Mouse (Mus musculus): ENCODE data around the gene Eri3. TPM values are rescaled to one million over a fixed set of nuclear protein-coding genes. Genes with fewer than 3 reads are reported as not detected.

Gene Eri3
- polyA plus RNA-seq, 1 experiment from 2014 or later: 166 TPM

DNA sequence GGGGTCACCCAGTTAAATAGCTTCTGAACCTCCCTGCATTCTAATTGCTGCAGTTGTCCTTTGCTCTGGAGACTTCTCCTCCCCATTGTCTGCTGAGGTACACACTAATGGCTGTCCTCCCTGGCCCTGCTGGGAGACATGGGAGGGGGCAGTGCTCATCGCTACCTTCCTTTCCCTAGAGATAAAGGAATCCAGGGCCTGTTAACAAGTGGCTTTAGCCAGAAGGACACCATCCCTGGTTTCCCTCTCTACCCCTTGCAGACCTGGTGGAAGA lies 55.7 kb downstream of the Eri3 start:
- Histone ChIP-seq H3K4me3 (replicated peaks) (no peak overlapping the region), H3K36me3 (peaks cover 64% of the 10 kb centered on the region), H3K27ac (0 out of 2 replicates have a peak overlapping the region, but pooled peaks have one; percentile 7), H3K4me1 (replicated peaks) (peaks cover 56% of the 10 kb centered on the region), H3K4me2 (no peak overlapping the region), H3K9ac (replicated peaks) (no peak overlapping the region), H3K27me3 (no peaks in the 10 kb centered on the region), H3K9me3 (no peaks in the 10 kb centered on the region)
- ATAC-seq (ENCODE audit: insufficient number of reproducible peaks, insufficient read depth, low FRiP score, low TSS enrichment, low read depth): no peak
- WGBS: 76% methylated on average over 1 of the region's 1 CpGs

DNA sequence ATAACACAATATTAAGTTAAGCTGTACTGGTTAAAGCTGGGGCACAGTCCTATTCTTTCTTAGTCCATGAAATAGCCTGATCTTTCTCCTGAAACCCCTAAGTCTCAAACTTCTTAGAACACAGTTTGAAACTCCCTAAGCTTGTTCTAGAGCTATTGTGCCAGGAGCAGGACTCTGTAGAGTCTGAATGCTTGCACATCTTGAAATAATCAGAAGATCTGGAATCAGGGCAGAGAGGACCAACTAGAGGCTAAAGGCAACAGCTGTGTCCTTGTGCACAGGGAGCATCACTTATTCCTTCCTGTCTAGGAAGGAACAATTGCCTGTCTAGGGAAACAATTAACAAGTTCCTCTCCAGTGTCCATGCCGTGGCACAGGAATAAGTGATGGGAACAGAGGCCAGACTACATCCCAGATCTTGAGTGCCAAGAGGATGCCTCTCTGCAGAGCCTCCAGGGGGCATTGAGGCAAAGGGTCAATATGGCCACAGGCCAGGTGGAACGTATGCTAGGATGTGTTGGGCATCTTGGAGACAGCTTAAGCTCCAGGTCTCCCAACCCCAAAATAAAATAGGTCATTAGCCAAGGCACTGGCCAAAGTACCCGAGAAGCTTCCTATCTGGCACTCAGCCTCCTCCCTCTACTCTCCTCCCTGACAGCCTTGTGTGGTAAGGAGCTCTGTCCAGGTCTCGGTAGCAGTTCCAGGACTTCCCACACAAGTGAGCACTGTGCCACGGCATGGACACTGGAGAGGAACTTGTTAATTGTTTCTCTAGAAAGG lies 56.9 kb downstream of the Eri3 start:
- WGBS: 88% methylated on average over 5 of the region's 5 CpGs
- Histone ChIP-seq H3K4me1 (replicated peaks) (peaks cover 51% of the 10 kb centered on the region), H3K9me3 (no peaks in the 10 kb centered on the region), H3K36me3 (peaks cover 67% of the 10 kb centered on the region), H3K4me3 (replicated peaks) (no peak overlapping the region), H3K27ac (no peak overlapping the region), H3K27me3 (no peaks in the 10 kb centered on the region), H3K9ac (replicated peaks) (no peak overlapping the region), H3K4me2 (no peak overlapping the region)
- no peak for ATAC-seq (ENCODE audit: insufficient number of reproducible peaks, insufficient read depth, low FRiP score, low TSS enrichment, low read depth)

DNA sequence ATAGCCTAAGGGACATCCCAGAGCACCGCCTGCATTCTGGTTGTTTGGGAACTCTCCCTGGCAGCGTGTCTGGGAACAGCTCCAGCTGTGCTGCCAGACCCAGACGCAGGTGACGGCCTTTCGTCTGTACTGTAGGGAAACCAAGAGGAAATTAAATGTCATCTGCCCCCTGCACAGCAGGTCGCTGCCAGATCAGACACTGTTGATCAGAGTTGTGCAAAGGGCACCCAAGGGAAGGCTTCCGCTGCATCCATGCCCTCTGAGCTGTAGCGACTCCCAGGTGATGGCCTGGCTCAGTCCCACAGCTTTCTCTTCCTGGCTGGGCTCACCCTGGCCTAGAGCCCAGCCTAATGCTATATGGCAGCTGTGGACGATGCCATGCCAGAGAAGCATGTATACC lies 58.1 kb downstream of the Eri3 start:
- Histone ChIP-seq H3K4me1 (replicated peaks) (peaks cover 63% of the 10 kb centered on the region), H3K9ac (replicated peaks) (no peak overlapping the region), H3K27ac (peak overlapping the region; percentile 85), H3K27me3 (no peaks in the 10 kb centered on the region), H3K4me2 (no peak overlapping the region), H3K36me3 (peaks cover 64% of the 10 kb centered on the region), H3K9me3 (no peaks in the 10 kb centered on the region), H3K4me3 (replicated peaks) (no peak overlapping the region)
- no peak for ATAC-seq (ENCODE audit: insufficient number of reproducible peaks, insufficient read depth, low FRiP score, low TSS enrichment, low read depth)
- WGBS: 49% methylated on average over 9 of the region's 9 CpGs

DNA sequence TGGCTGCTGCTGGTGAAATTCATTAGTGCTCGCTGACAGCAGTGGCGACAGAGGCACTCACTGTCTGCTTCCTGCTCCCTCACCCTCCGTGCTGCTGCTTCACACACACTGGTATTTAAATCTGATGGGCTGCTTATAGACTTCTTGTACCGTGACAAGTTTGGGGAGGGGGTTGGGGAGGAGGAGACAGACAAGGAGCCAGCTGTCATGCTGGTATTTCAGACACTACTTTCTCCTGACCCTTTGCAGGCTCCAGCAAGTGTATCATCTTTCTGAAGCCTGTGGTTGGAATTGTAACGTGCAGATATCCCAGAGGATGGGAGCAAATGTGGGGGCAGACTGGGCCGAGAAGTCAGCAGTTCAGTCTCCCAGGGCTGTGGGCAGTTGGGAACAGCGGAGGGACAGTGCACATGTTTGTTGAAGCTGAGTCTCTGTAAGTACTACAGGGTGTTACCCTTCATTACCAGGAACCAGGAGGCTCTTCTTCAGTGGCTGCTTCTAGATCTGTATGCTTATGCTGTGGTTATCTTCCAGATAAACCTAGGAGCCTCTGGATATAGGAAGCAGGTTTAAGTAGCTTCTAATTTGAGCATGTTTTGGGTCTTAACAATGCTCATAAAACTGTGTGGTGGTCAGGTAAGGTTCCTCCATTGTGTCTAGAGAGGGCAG lies 59.3 kb downstream of the Eri3 start:
- Histone ChIP-seq H3K9ac (replicated peaks) (no peak overlapping the region), H3K4me2 (no peak overlapping the region), H3K9me3 (no peaks in the 10 kb centered on the region), H3K4me3 (replicated peaks) (no peak overlapping the region), H3K4me1 (replicated peaks) (peaks cover 74% of the 10 kb centered on the region), H3K27me3 (no peaks in the 10 kb centered on the region), H3K27ac (peak overlapping the region; percentile 85), H3K36me3 (peaks cover 64% of the 10 kb centered on the region)
- WGBS: 34% methylated on average over 7 of the region's 7 CpGs
- ATAC-seq (ENCODE audit: insufficient number of reproducible peaks, insufficient read depth, low FRiP score, low TSS enrichment, low read depth): peak; percentile 41

DNA sequence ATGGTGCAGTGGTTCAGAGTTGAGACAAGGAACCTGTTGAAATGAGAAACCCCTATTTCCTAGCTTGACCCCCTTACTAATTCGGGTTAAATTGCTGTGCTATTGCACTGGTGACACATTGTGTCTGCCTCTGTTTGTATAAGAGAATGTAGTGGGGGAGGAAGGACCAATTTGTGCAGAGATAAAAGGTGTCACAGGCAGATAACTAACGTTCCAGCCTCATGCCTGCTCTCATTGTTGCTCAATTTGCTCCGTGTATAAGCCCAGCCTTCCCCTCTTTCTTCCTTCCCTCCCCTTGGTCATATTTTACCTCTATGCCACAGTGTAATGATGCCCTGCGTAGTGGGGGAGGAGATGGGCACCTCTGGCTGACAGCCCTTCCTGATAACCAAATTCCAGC lies 61.2 kb downstream of the Eri3 start:
- Histone ChIP-seq H3K4me3 (replicated peaks) (no peak overlapping the region), H3K27me3 (no peaks in the 10 kb centered on the region), H3K4me2 (no peak overlapping the region), H3K36me3 (peaks cover 67% of the 10 kb centered on the region), H3K9me3 (no peaks in the 10 kb centered on the region), H3K4me1 (replicated peaks) (peaks cover 58% of the 10 kb centered on the region), H3K27ac (no peak overlapping the region), H3K9ac (replicated peaks) (no peak overlapping the region)
- WGBS: 46% methylated on average over 4 of the region's 4 CpGs
- no peak for ATAC-seq (ENCODE audit: insufficient number of reproducible peaks, insufficient read depth, low FRiP score, low TSS enrichment, low read depth)

DNA sequence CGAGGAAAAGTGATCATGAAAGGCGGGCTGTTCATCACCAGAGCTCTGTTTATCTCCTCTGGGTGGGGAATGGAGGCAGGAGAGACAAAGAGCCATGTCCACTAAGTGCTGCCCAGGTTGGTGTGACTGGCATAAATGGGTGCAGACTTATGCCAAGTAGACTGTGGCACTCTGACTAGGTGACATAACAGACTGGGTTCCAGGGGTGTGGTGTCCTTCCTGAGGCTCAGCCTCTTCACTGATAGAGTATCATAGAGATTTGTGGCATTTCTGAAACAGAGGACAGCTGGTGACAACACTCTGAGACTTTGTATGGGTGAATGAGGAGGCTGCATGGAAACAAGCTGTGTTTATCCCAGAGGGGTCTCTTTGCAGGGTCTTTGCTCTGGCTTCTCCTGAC lies 61.6 kb downstream of the Eri3 start:
- Histone ChIP-seq H3K36me3 (peaks cover 68% of the 10 kb centered on the region), H3K4me1 (replicated peaks) (peaks cover 57% of the 10 kb centered on the region)

DNA sequence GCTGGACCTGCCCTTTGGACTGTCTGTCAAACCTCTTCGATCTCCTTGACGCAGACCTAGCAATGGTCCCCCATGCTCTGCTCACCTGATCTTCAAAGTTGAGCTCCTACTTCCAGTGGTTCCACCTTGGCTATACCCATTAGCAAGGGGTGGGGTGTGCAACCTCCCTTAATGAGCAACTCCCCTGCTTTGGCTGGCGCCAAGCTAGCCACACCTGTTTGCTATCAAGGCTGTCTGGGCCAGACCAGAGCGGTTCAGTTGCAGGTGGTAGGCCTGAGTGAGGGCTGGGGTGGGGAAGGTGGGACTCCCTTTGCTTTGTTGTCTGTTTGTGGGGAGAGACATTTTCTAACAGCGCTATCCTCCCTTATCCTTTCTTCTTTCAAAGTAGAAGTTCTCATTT lies 62.5 kb downstream of the Eri3 start:
- WGBS: 52% methylated on average over 5 of the region's 5 CpGs
- no peak overlapping the region for H3K9ac ChIP-seq (replicated peaks)
- ATAC-seq (ENCODE audit: insufficient number of reproducible peaks, insufficient read depth, low FRiP score, low TSS enrichment, low read depth): 0 out of 2 replicates have a peak, but pooled peaks have one; percentile 54

More for the DNA sequence above, 61.6 kb downstream of the Eri3 start:
- no peaks in the 10 kb centered on the region for H3K9me3 ChIP-seq
- H3K9ac ChIP-seq (replicated peaks): no peak overlapping the region
- no peak for ATAC-seq (ENCODE audit: insufficient number of reproducible peaks, insufficient read depth, low FRiP score, low TSS enrichment, low read depth)
- no peaks in the 10 kb centered on the region for H3K27me3 ChIP-seq
- H3K27ac ChIP-seq: peak overlapping the region; percentile 35
- H3K4me3 ChIP-seq (replicated peaks): no peak overlapping the region
- no peak overlapping the region for H3K4me2 ChIP-seq
- 48% methylated on average over 2 of the region's 2 CpGs for WGBS

DNA sequence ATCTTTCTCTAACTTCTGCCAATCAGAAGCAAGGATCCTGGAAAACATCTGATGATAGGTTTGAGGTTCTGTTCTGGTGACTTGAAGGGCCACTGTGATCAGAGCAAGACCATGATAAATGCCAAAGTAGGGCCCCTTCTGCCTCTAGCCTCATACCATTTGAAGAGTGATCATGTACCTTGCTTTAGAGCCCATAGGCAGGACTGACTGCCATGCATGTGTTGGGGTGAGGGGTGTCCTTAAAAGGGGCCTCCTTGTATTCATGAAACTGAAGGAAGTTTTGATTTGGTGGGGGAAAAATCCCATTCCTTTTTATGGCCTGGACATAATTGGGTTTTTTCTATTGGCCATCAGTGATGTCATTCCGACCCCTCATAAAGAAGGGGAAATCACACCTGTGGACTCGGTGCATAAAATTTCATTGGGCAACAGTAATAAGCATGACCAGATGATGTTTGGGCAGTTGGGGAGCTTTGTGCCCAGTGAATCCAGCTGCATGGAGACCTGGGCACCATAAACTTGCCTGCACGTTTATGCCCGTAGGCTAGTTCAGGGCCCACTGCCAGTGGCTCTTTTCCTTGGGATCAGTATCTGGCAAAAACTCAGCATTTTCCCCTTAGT lies 63.1 kb downstream of the Eri3 start:
- Histone ChIP-seq H3K9me3 (no peaks in the 10 kb centered on the region), H3K36me3 (peaks cover 63% of the 10 kb centered on the region), H3K27ac (peak overlapping the region; percentile 83), H3K27me3 (no peaks in the 10 kb centered on the region), H3K9ac (replicated peaks) (no peak overlapping the region), H3K4me3 (replicated peaks) (no peak overlapping the region), H3K4me1 (replicated peaks) (peaks cover 48% of the 10 kb centered on the region), H3K4me2 (no peak overlapping the region)
- 39% methylated on average over 4 of the region's 4 CpGs for WGBS
- 0 out of 2 replicates have a peak, but pooled peaks have one; percentile 61 for ATAC-seq (ENCODE audit: insufficient number of reproducible peaks, insufficient read depth, low FRiP score, low TSS enrichment, low read depth)

More for the DNA sequence above, 62.5 kb downstream of the Eri3 start:
- Histone ChIP-seq H3K4me1 (replicated peaks) (peaks cover 53% of the 10 kb centered on the region), H3K27me3 (no peaks in the 10 kb centered on the region), H3K27ac (peak overlapping the region; percentile 83), H3K4me3 (replicated peaks) (no peak overlapping the region), H3K4me2 (no peak overlapping the region), H3K36me3 (peaks cover 67% of the 10 kb centered on the region), H3K9me3 (no peaks in the 10 kb centered on the region)

DNA sequence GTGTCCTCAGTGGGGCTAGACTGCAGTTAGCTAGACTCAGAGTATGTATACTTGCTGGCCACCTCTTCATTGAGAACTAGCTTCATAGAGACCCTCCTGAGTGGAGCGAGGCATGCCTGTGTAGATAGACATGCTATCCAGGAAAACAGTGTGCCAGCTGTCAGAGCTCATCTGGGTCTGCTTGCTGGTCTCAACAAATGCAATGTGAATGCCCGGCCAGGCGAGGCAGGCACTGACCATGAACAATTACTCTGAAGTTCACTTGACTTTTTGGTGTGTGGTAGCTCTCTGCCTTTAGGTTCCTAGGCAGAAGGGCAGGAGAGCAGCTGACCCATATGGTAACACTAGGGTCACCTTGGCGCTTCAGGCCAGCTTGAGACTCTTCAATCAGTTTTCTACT lies 66.4 kb downstream of the Eri3 start:
- Histone ChIP-seq H3K9ac (replicated peaks) (no peak overlapping the region), H3K4me3 (replicated peaks) (no peak overlapping the region), H3K27ac (no peak overlapping the region), H3K9me3 (no peaks in the 10 kb centered on the region), H3K4me1 (replicated peaks) (peaks cover 32% of the 10 kb centered on the region), H3K36me3 (peaks cover 67% of the 10 kb centered on the region), H3K4me2 (no peak overlapping the region), H3K27me3 (no peaks in the 10 kb centered on the region)
- ATAC-seq (ENCODE audit: insufficient number of reproducible peaks, insufficient read depth, low FRiP score, low TSS enrichment, low read depth): no peak
- WGBS: 95% methylated on average over 4 of the region's 4 CpGs

DNA sequence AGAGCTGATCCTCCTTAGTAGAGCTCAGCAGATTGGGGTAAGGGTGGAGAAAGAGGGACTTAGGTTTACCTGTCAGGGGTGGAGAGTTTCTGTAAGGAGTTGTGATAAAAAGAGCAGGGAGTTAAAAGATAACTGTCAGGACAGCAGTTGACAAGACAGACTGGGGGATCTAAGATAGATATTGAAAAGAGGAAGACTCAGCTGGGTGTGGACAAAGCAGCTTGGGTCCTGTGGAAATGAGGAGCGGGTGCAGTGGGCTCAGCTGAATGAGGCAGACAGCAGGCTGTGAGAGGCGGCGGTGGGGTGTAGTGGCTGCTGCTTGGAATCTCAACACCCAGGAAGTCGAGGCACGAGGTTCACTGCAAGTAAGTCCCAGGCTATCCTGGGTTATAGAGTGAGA lies 72.1 kb downstream of the Eri3 start:
- no peak for ATAC-seq (ENCODE audit: insufficient number of reproducible peaks, insufficient read depth, low FRiP score, low TSS enrichment, low read depth)
- Histone ChIP-seq H3K4me2 (no peak overlapping the region), H3K36me3 (peaks cover 57% of the 10 kb centered on the region), H3K4me1 (replicated peaks) (peaks cover 16% of the 10 kb centered on the region), H3K9ac (replicated peaks) (no peak overlapping the region), H3K27ac (no peak overlapping the region), H3K9me3 (no peaks in the 10 kb centered on the region), H3K4me3 (replicated peaks) (no peak overlapping the region), H3K27me3 (no peaks in the 10 kb centered on the region)
- WGBS: 89% methylated on average over 5 of the region's 5 CpGs

DNA sequence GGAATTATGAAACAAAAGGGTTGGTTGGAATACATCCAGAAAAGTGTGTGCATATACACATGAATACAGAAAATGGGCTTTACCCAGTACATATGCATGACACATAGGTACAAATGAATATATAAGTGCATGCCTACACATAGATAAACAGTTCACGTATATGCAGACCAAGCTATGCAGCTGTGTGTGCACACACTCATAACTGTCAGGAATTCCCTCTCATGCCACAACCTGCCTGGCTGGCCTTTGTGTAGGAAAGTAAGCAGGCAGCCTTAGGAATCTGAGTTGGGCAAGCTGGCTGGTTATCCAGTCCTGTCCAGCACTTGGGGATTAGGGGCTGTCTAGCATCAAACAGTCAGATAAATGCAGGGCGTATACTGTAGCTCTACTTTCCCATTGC lies 72.9 kb downstream of the Eri3 start:
- peaks cover 58% of the 10 kb centered on the region for H3K36me3 ChIP-seq
- no peak for ATAC-seq (ENCODE audit: insufficient number of reproducible peaks, insufficient read depth, low FRiP score, low TSS enrichment, low read depth)
- no peaks in the 10 kb centered on the region for H3K9me3 ChIP-seq
- peaks cover 16% of the 10 kb centered on the region for H3K4me1 ChIP-seq (replicated peaks)
- H3K9ac ChIP-seq (replicated peaks): no peak overlapping the region
- no peak overlapping the region for H3K4me3 ChIP-seq (replicated peaks)
- H3K27ac ChIP-seq: peak overlapping the region; percentile 70
- WGBS: 65% methylated on average over 2 of the region's 2 CpGs
- H3K4me2 ChIP-seq: no peak overlapping the region
- no peaks in the 10 kb centered on the region for H3K27me3 ChIP-seq
